9 mouse cellular contexts compared by ENCODE assay signal in the genomic region with DNA sequence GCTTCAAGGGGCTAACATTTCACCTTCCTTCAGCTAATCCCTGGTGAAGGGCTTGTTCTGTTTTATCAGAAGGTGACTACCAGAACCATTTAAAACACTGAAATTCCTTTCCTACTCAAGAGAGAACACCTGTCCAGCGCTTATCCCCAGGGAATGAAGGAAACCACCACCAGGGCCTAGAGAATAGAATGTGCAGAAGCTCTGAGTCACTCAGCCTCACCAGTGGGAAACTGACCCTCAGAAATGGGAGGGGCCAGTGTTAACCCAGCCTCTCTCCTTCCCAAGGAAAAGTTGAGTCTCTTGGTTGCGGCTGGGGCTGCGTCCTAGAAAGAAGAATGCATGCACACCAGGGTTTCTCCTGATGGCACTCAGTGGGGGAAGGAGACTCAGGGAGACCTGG. TPM values are rescaled to one million over a fixed set of nuclear protein-coding genes. Genes with fewer than 3 reads are reported as not detected.
DNase-seq lines count a peak whose midpoint lies in the region; ATAC-seq and TF ChIP-seq lines count a peak whose summit lies in the region.
"Had no signal": no experiment of that assay in that cellular context is flagged by ENCODE, and none has a peak within 500 bp of the region (broad histone marks: within the 10 kb centered on the region; RNA-seq: fewer than 3 reads in every experiment).

No protein-coding gene starts in this region.

- DNase-seq in heart, adult 2 months = no peak
- no peak for DNase-seq in heart, postnatal 4 days
- DNase-seq in neural tube, embryonic 11.5 days (ENCODE audit: low spot score) = no peak
- DNase-seq in neural tube, embryonic 10.5 days (ENCODE audit: extremely low spot score, low spot score) = no peak
- DNase-seq in stomach, postnatal 0 days (ENCODE audit: low spot score) = no peak
- DNase-seq in cerebellum, adult 9-10 months = no peak
- no peak for DNase-seq in right cerebral cortex, postnatal 4 days

- H3K36me3 ChIP-seq in heart, adult 2 months (ENCODE audit: control insufficient read depth, insufficient read depth, low read length) = no peaks in the 10 kb centered on the region
- peaks cover 2% of the 10 kb centered on the region; the same call in 1 of the 2 replicates for H3K36me3 ChIP-seq in neural tube, embryonic 11.5 days (ENCODE audit: control insufficient read depth, insufficient read depth, low read length)
- H3K36me3 ChIP-seq in intestine, embryonic 16.5 days (ENCODE audit: control insufficient read depth, insufficient read depth, low read length) = no peaks in the 10 kb centered on the region
- H3K36me3 ChIP-seq in stomach, postnatal 0 days (ENCODE audit: control insufficient read depth, insufficient read depth, low read length) = no peaks in the 10 kb centered on the region

- no peak overlapping the region for H3K4me3 ChIP-seq in heart, adult 2 months
- H3K4me3 ChIP-seq in neural tube, embryonic 11.5 days (ENCODE audit: low read depth, low read length) = peak overlapping the region; percentile 4
- H3K4me3 ChIP-seq in intestine, embryonic 16.5 days (ENCODE audit: low read length) = no peak overlapping the region
- H3K4me3 ChIP-seq in stomach, postnatal 0 days (ENCODE audit: low read depth, low read length) = no peak overlapping the region

- peaks cover 10% of the 10 kb centered on the region for H3K79me2 ChIP-seq in heart, adult 2 months (replicated peaks; ENCODE audit: control insufficient read depth, insufficient read depth, low read length)

- no peak for TF ChIP-seq EP300 in heart, adult 2 months (IDR thresholded peaks at IDR 0.05; ENCODE audit: insufficient read depth, low read depth, low read length)
- TF ChIP-seq EP300 in stomach, postnatal 0 days (optimal IDR thresholded peaks at IDR 0.05) = no peak

- H3K9me3 ChIP-seq in neural tube, embryonic 11.5 days (ENCODE audit: control insufficient read depth, low read length) = no peaks in the 10 kb centered on the region
- no peaks in the 10 kb centered on the region for H3K9me3 ChIP-seq in intestine, embryonic 16.5 days (ENCODE audit: control insufficient read depth, low read length)
- no peaks in the 10 kb centered on the region for H3K9me3 ChIP-seq in stomach, postnatal 0 days (ENCODE audit: control insufficient read depth, low read length)

- H3K27ac ChIP-seq in heart, adult 2 months = peak overlapping the region; percentile 43
- 0 out of 2 replicates have a peak overlapping the region, but pooled peaks have one; percentile 20 for H3K27ac ChIP-seq in neural tube, embryonic 11.5 days (ENCODE audit: low read depth, low read length)
- peak overlapping the region; percentile 50; the same call in 1 of the 2 replicates for H3K27ac ChIP-seq in intestine, embryonic 16.5 days (ENCODE audit: low read length)
- H3K27ac ChIP-seq in stomach, postnatal 0 days (replicated peaks) = 0 out of 2 replicates have a peak overlapping the region, but pooled peaks have one; percentile 45

- TF ChIP-seq POLR2A in heart, adult 2 months (IDR thresholded peaks at IDR 0.05; ENCODE audit: insufficient read depth, low read depth, low read length) = no peak

- H3K27me3 ChIP-seq in heart, adult 2 months (ENCODE audit: control insufficient read depth, insufficient read depth, low read length) = no peaks in the 10 kb centered on the region
- no peaks in the 10 kb centered on the region for H3K27me3 ChIP-seq in neural tube, embryonic 11.5 days (ENCODE audit: control insufficient read depth, insufficient read depth, low read length)
- no peaks in the 10 kb centered on the region for H3K27me3 ChIP-seq in intestine, embryonic 16.5 days (replicated peaks; ENCODE audit: control insufficient read depth, insufficient read depth, low read length)
- no peaks in the 10 kb centered on the region for H3K27me3 ChIP-seq in stomach, postnatal 0 days (ENCODE audit: control insufficient read depth, insufficient read depth, low read length)

- H3K9ac ChIP-seq in heart, adult 2 months (ENCODE audit: low read depth, low read length) = no peak overlapping the region
- H3K9ac ChIP-seq in neural tube, embryonic 11.5 days (ENCODE audit: low read length) = peak overlapping the region; percentile 35
- H3K9ac ChIP-seq in intestine, embryonic 16.5 days (ENCODE audit: low read depth, low read length) = 0 out of 2 replicates have a peak overlapping the region, but pooled peaks have one; percentile 24
- H3K9ac ChIP-seq in stomach, postnatal 0 days (ENCODE audit: low read length) = no peak overlapping the region

- intact Hi-C loops in heart, adult 2 months (cut with DNase I) = loop anchor here (2.0 kb wide), 1 partner anchor 16 kb away; no protein-coding TSS in a partner anchor

- WGBS in heart, adult 2 months = 54% methylated on average over 3 of the region's 3 CpGs
- WGBS in neural tube, embryonic 11.5 days = 58% methylated on average over 3 of the region's 3 CpGs
- WGBS in intestine, embryonic 16.5 days = 69% methylated on average over 3 of the region's 3 CpGs
- WGBS in stomach, postnatal 0 days = 35% methylated on average over 3 of the region's 3 CpGs

- H3K4me2 ChIP-seq in neural tube, embryonic 11.5 days (ENCODE audit: low read depth) = peak overlapping the region; percentile 20
- peak overlapping the region; percentile 7; the same call in 1 of the 2 replicates for H3K4me2 ChIP-seq in intestine, embryonic 16.5 days (ENCODE audit: low read depth, low read length)
- H3K4me2 ChIP-seq in stomach, postnatal 0 days (replicated peaks; ENCODE audit: low read depth) = no peak overlapping the region

- peaks cover 24% of the 10 kb centered on the region for H3K4me1 ChIP-seq in heart, adult 2 months (ENCODE audit: control insufficient read depth, insufficient read depth, low read length)
- H3K4me1 ChIP-seq in neural tube, embryonic 11.5 days (ENCODE audit: control insufficient read depth, insufficient read depth, low read length) = peaks cover 37% of the 10 kb centered on the region
- peaks cover 40% of the 10 kb centered on the region for H3K4me1 ChIP-seq in intestine, embryonic 16.5 days (ENCODE audit: control insufficient read depth, insufficient read depth, low read length)
- no peaks in the 10 kb centered on the region; the same call in 1 of the 2 replicates for H3K4me1 ChIP-seq in stomach, postnatal 0 days (replicated peaks; ENCODE audit: control insufficient read depth, insufficient read depth)

- no peak for TF ChIP-seq CTCF in heart, adult 2 months (IDR thresholded peaks at IDR 0.05)
- no peak for TF ChIP-seq CTCF in stomach, postnatal 0 days (IDR thresholded peaks at IDR 0.05; ENCODE audit: low read depth)

- no peak for ATAC-seq in neural tube, embryonic 11.5 days (ENCODE audit: insufficient read depth, low FRiP score, low TSS enrichment)
- ATAC-seq in intestine, embryonic 16.5 days = no peak
- ATAC-seq in stomach, postnatal 0 days (ENCODE audit: low FRiP score, low TSS enrichment) = no peak
- ATAC-seq: CD4-positive, CD25-positive, alpha-beta regulatory T cell, adult 4 months had no signal

RNA-seq across cellular contexts. Expression of a gene that starts 3.1 kb away (rescaled TPM):
- 100 to 1,000 TPM in 1 of 2 experiments, 10 to 100 TPM in 1; 88.4 to 103 TPM for total RNA-seq in heart, adult 2 months (2021)
- polyA plus RNA-seq in heart, adult 2 months (2012; rRNA removed) = 78.1 and 102 TPM in 2 replicates
- 10 to 100 TPM; 83.4 to 97.4 TPM for total RNA-seq in heart, postnatal 4 days (2021)
- 61.0 and 72.0 TPM in 2 replicates for polyA plus RNA-seq in neural tube, embryonic 11.5 days (2014; fragmentation: Nextera tagmentation; extraction: Ambion mirVana)
- polyA plus RNA-seq in intestine, embryonic 16.5 days (2015; fragmentation: Nextera tagmentation; extraction: Ambion mirVana) = 10.2 and 10.7 TPM in 2 replicates
- 21.9 and 26.5 TPM in 2 replicates for polyA plus RNA-seq in stomach, postnatal 0 days (2015; fragmentation: Nextera tagmentation; extraction: Ambion mirVana)

RNA-seq across cellular contexts. Expression of a gene that starts 7.4 kb away (rescaled TPM):
- 10 to 100 TPM; 10.4 to 13.9 TPM for total RNA-seq in heart, adult 2 months (2021)
- 28.5 and 34.0 TPM in 2 replicates for polyA plus RNA-seq in heart, adult 2 months (2012; rRNA removed)
- 1 to 10 TPM; 8.5 to 8.7 TPM for total RNA-seq in heart, postnatal 4 days (2021)
- polyA plus RNA-seq in neural tube, embryonic 11.5 days (2014; fragmentation: Nextera tagmentation; extraction: Ambion mirVana) = 31.5 and 33.1 TPM in 2 replicates
- 28.5 and 28.7 TPM in 2 replicates for polyA plus RNA-seq in intestine, embryonic 16.5 days (2015; fragmentation: Nextera tagmentation; extraction: Ambion mirVana)
- polyA plus RNA-seq in stomach, postnatal 0 days (2015; fragmentation: Nextera tagmentation; extraction: Ambion mirVana) = 20.9 and 21.1 TPM in 2 replicates

RNA-seq across cellular contexts. Expression of a gene that starts 10.0 kb away (rescaled TPM):
- total RNA-seq in heart, adult 2 months (2021) = 100 to 1,000 TPM; 287 to 328 TPM
- 609 and 613 TPM in 2 replicates for polyA plus RNA-seq in heart, adult 2 months (2012; rRNA removed)
- 100 to 1,000 TPM; 194 to 206 TPM for total RNA-seq in heart, postnatal 4 days (2021)
- polyA plus RNA-seq in neural tube, embryonic 11.5 days (2014; fragmentation: Nextera tagmentation; extraction: Ambion mirVana) = 89.7 and 93.7 TPM in 2 replicates
- 113 and 117 TPM in 2 replicates for polyA plus RNA-seq in intestine, embryonic 16.5 days (2015; fragmentation: Nextera tagmentation; extraction: Ambion mirVana)
- polyA plus RNA-seq in stomach, postnatal 0 days (2015; fragmentation: Nextera tagmentation; extraction: Ambion mirVana) = 66.6 and 67.9 TPM in 2 replicates

RNA-seq across cellular contexts. Expression of a gene that starts 31.4 kb away (rescaled TPM):
- 10 to 100 TPM; 22.4 to 25.9 TPM for total RNA-seq in heart, adult 2 months (2021)
- polyA plus RNA-seq in heart, adult 2 months (2012; rRNA removed) = 37.9 and 41.2 TPM in 2 replicates
- 10 to 100 TPM; 63.2 to 65.7 TPM for total RNA-seq in heart, postnatal 4 days (2021)
- 18.0 and 18.1 TPM in 2 replicates for polyA plus RNA-seq in neural tube, embryonic 11.5 days (2014; fragmentation: Nextera tagmentation; extraction: Ambion mirVana)
- polyA plus RNA-seq in intestine, embryonic 16.5 days (2015; fragmentation: Nextera tagmentation; extraction: Ambion mirVana) = 52.7 and 59.2 TPM in 2 replicates
- polyA plus RNA-seq in stomach, postnatal 0 days (2015; fragmentation: Nextera tagmentation; extraction: Ambion mirVana) = 34.3 and 37.8 TPM in 2 replicates

RNA-seq across cellular contexts. Expression of a gene that starts 31.7 kb away (rescaled TPM):
- total RNA-seq in heart, adult 2 months (2021) = 10 to 100 TPM; 19.9 to 21.7 TPM
- 42.7 and 51.8 TPM in 2 replicates for polyA plus RNA-seq in heart, adult 2 months (2012; rRNA removed)
- 10 to 100 TPM; 22.4 to 26.1 TPM for total RNA-seq in heart, postnatal 4 days (2021)
- polyA plus RNA-seq in neural tube, embryonic 11.5 days (2014; fragmentation: Nextera tagmentation; extraction: Ambion mirVana) = 59.1 and 64.9 TPM in 2 replicates
- polyA plus RNA-seq in intestine, embryonic 16.5 days (2015; fragmentation: Nextera tagmentation; extraction: Ambion mirVana) = 37.0 and 38.1 TPM in 2 replicates
- 29.3 and 30.5 TPM in 2 replicates for polyA plus RNA-seq in stomach, postnatal 0 days (2015; fragmentation: Nextera tagmentation; extraction: Ambion mirVana)

Comparison
In these comparisons a context has a peak if more than half of its experiments do, and no peak if none do; other contexts are left out.
1. H3K9ac ChIP-seq: peak in neural tube, embryonic 11.5 days (single experiment) and intestine, embryonic 16.5 days (single experiment); none in heart, adult 2 months (single experiment) and stomach, postnatal 0 days (single experiment).
2. Peak in every context shown above with its lines, with median percentiles within 50 percentile points of each other: H3K27ac ChIP-seq.